Mouse (Mus musculus) MEL (cell line): ENCODE measurements around the gene Ankrd54. TPM values are rescaled to one million over a fixed set of nuclear protein-coding genes. Genes with fewer than 3 reads are reported as not detected.

ENCODE experiments used
- DNase-seq: peaks from one replicate; pipeline ENCODE4 v3.0.0; 2011; ENCODE audit warnings: low read depth, low spot score
- H3K27ac ChIP-seq: 2 replicates; pipeline ENCODE4 v1.5.1; 2012; ENCODE audit warnings: low read depth, mild to moderate bottlenecking, control low read depth, low read length, moderate library complexity; ENCODE audit not compliant: control insufficient read depth
- H3K27me3 ChIP-seq, 2 experiments: fragments of 150-350 bp in 1 of 2; sonication (generic) in 1 of 2; 2 replicates each; pipeline ENCODE4 v1.6.1; 2012; ENCODE audit warnings: low read length in 2 of 2, mild to moderate bottlenecking in 2 of 2, improper control_type of control experiment in 1 of 2, moderate library complexity in 1 of 2; ENCODE audit not compliant: insufficient read depth in 2 of 2, control insufficient read depth in 1 of 2
- H3K36me3 ChIP-seq, 2 experiments: 2 replicates each; pipeline ENCODE4 v1.6.1; 2012 to 2014; ENCODE audit warnings: low read length in 2 of 2, improper control_type of control experiment in 1 of 2, inconsistent platforms in 1 of 2, mild to moderate bottlenecking in 1 of 2; ENCODE audit not compliant: insufficient read depth in 2 of 2, control insufficient read depth in 1 of 2
- H3K4me1 ChIP-seq, 2 experiments: fragments of 150-350 bp in 1 of 2; sonication (generic) in 1 of 2; 2 replicates each; pipeline ENCODE4 v1.6.1; 2012; ENCODE audit warnings: low read length in 2 of 2, improper control_type of control experiment in 1 of 2, mild to moderate bottlenecking in 1 of 2; ENCODE audit not compliant: insufficient read depth in 2 of 2, control insufficient read depth in 1 of 2
- H3K4me3 ChIP-seq, 2 experiments: fragments of 150-350 bp in 1 of 2; sonication (generic) in 1 of 2; 2 replicates each; pipeline ENCODE4 v1.5.1; 2012; ENCODE audit warnings: low read depth in 2 of 2, low read length in 2 of 2, mild to moderate bottlenecking in 2 of 2, moderate library complexity in 2 of 2, control low read depth in 1 of 2, improper control_type of control experiment in 1 of 2; ENCODE audit not compliant: control insufficient read depth in 1 of 2, insufficient read depth in 1 of 2
- H3K79me2 ChIP-seq: 2 replicates; pipeline ENCODE4 v1.6.1; 2012; ENCODE audit warnings: mild to moderate bottlenecking, low read length, moderate library complexity; ENCODE audit not compliant: control insufficient read depth, poor library complexity, insufficient read depth
- H3K9ac ChIP-seq: 2 replicates; pipeline ENCODE4 v1.6.1; 2012; ENCODE audit warnings: low read depth, mild to moderate bottlenecking, control low read depth, low read length, moderate library complexity; ENCODE audit not compliant: control insufficient read depth, poor library complexity, severe bottlenecking
- H3K9me3 ChIP-seq: fragments of 150-350 bp; sonication (generic); replicated peaks from 2 replicates; pipeline ENCODE4 v1.6.1; 2012; ENCODE audit warnings: mild to moderate bottlenecking, low read length, improper control_type of control experiment, moderate library complexity; ENCODE audit not compliant: insufficient read depth
- CHD1 ChIP-seq: IDR thresholded peaks from 2 replicates; pipeline ENCODE4 v1.6.1; 2012; ENCODE audit warnings: low read depth, mild to moderate bottlenecking, inconsistent platforms, low read length, improper control_type of control experiment
- E2F4 ChIP-seq: IDR thresholded peaks from 2 replicates; pipeline ENCODE4 v1.6.1; 2011; ENCODE audit warnings: low read depth, low read length, improper control_type of control experiment, borderline replicate concordance
- ELF1 ChIP-seq: IDR thresholded peaks from 2 replicates; pipeline ENCODE4 v1.6.1; 2014; ENCODE audit warnings: low read depth, mild to moderate bottlenecking, inconsistent platforms, low read length, improper control_type of control experiment, moderate library complexity
- GABPA ChIP-seq: IDR thresholded peaks from 2 replicates; pipeline ENCODE4 v1.6.1; 2012; ENCODE audit warnings: low read depth, mild to moderate bottlenecking, inconsistent platforms, low read length, improper control_type of control experiment, moderate library complexity
- GATA1 ChIP-seq: IDR thresholded peaks from 2 replicates; pipeline ENCODE4 v1.6.1; 2011; ENCODE audit warnings: low read depth, low read length, improper control_type of control experiment
- HCFC1 ChIP-seq: IDR thresholded peaks from 2 replicates; pipeline ENCODE4 v1.6.1; 2012; ENCODE audit warnings: low read depth, mild to moderate bottlenecking, inconsistent platforms, low read length, improper control_type of control experiment, moderate library complexity
- JUND ChIP-seq: IDR thresholded peaks from 2 replicates; pipeline ENCODE4 v1.6.1; 2011; ENCODE audit warnings: low read depth, mild to moderate bottlenecking, improper control_type of control experiment, low read length
- KAT2A ChIP-seq: conservative IDR thresholded peaks from 2 replicates; pipeline ENCODE4 v1.6.1; 2012; ENCODE audit warnings: low read depth, low read length, improper control_type of control experiment, inconsistent platforms
- MAFK ChIP-seq: IDR thresholded peaks from 2 replicates; pipeline ENCODE4 v1.6.1; 2011; ENCODE audit warnings: low read depth, mild to moderate bottlenecking, low read length, improper control_type of control experiment, borderline replicate concordance
- MAX ChIP-seq: IDR thresholded peaks from 2 replicates; pipeline ENCODE4 v1.6.1; 2011; ENCODE audit warnings: low read length, improper control_type of control experiment
- MAZ ChIP-seq: IDR thresholded peaks from 2 replicates; pipeline ENCODE4 v1.6.1; 2012; ENCODE audit warnings: low read depth, mild to moderate bottlenecking, inconsistent platforms, low read length, improper control_type of control experiment
- MEF2A ChIP-seq: IDR thresholded peaks from 2 replicates; pipeline ENCODE4 v1.6.1; 2014; ENCODE audit warnings: low read depth, mild to moderate bottlenecking, inconsistent platforms, low read length, improper control_type of control experiment; ENCODE audit not compliant: poor library complexity, insufficient replicate concordance, severe bottlenecking; ENCODE audit errors: extremely low read depth
- RAD21 ChIP-seq: IDR thresholded peaks from 2 replicates; pipeline ENCODE4 v1.6.1; 2011; ENCODE audit warnings: mild to moderate bottlenecking, low read depth, low read length, improper control_type of control experiment
- SMC3 ChIP-seq: IDR thresholded peaks from 2 replicates; pipeline ENCODE4 v1.6.1; 2011; ENCODE audit warnings: low read depth, low read length, improper control_type of control experiment
- TAL1 ChIP-seq: IDR thresholded peaks from 2 replicates; pipeline ENCODE4 v1.6.1; 2012; ENCODE audit warnings: mild to moderate bottlenecking, inconsistent platforms, low read length, moderate library complexity, mixed read lengths
- TCF12 ChIP-seq: IDR thresholded peaks from 2 replicates; pipeline ENCODE4 v1.6.1; 2014; ENCODE audit warnings: low read depth, mild to moderate bottlenecking, inconsistent platforms, low read length, improper control_type of control experiment, moderate library complexity
- USF2 ChIP-seq, 2 experiments: IDR thresholded peaks; 2 replicates each; pipeline ENCODE4 v1.6.1; 2011 to 2012; ENCODE audit warnings: improper control_type of control experiment in 2 of 2, low read length in 2 of 2, borderline replicate concordance in 1 of 2, inconsistent platforms in 1 of 2, low read depth in 1 of 2, mild to moderate bottlenecking in 1 of 2; ENCODE audit not compliant: insufficient read depth in 1 of 2
- ZC3H11A ChIP-seq: IDR thresholded peaks from 2 replicates; pipeline ENCODE4 v1.6.1; 2012; ENCODE audit warnings: low read depth, mild to moderate bottlenecking, inconsistent platforms, low read length, improper control_type of control experiment
- ZMIZ1 ChIP-seq: IDR thresholded peaks from 2 replicates; pipeline ENCODE4 v1.6.1; 2012; ENCODE audit warnings: low read depth, mild to moderate bottlenecking, inconsistent platforms, low read length, improper control_type of control experiment, moderate library complexity
- ZNF384 ChIP-seq: IDR thresholded peaks from 2 replicates; pipeline ENCODE4 v1.6.1; 2012; ENCODE audit warnings: low read depth, mild to moderate bottlenecking, inconsistent platforms, low read length, improper control_type of control experiment
- polyA plus RNA-seq, 2 experiments: library from polyadenylated mRNA; stranded (reverse) in 1 of 2; unstranded in 1 of 2; fragments of >175 nt in 1 of 2; fragments of >200 nt in 1 of 2; gene quantifications; 2 replicates each; pipeline versions ENCODE4 v1.2.1 to v1.2.4; 2012; ENCODE audit warnings: low replicate concordance in 2 of 2, low read depth in 1 of 2; ENCODE audit not compliant: insufficient read length in 2 of 2, insufficient read depth in 1 of 2, missing spikeins in 1 of 2
- total RNA-seq: library from RNA; depleted of rRNA; stranded (reverse); fragments of 300-350 nt; gene quantifications from 2 replicates; pipeline ENCODE4 v1.2.3, GENCODE M21; 2012

Gene Ankrd54
- total and polyA plus RNA-seq, 3 experiments: 42.3 to 62.2 TPM; not detected in 1

DNA sequence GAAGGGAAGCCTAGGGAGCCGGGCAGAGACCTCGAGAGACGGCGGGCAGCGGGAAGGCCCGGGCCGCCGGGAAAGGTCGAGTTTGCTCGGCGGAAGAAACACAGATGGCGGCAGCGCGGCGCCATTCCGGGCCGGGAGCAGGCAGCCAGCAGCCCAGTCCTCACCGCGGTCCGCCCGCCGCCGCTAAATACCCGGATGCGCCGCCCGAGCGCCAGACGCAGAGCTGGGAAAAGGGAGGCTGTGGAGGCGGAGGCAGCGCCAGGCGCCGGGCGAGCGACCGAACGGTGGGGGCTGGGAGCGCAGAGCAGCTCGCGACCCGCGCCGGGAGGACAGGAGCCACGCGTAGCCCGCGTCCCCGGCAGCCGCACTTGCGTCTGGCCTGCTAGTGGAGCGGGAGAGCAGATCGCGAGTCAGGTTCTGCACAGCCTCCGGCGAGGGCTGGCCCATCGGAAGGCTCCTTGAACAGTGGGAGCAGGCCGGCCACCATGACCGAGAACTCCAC, 34.4 kb downstream of the Ankrd54 start, which contains the start of gene H1f0 (continued):
- TF ChIP-seq USF2 (IDR thresholded peaks at IDR 0.05; ENCODE audit: borderline replicate concordance in 1 of 2, insufficient read depth in 1 of 2, low read depth in 1 of 2, low read length in 2 of 2): no peak
- no peak for TF ChIP-seq RAD21
- no peak for TF ChIP-seq SMC3
- TF ChIP-seq ZMIZ1: peak; percentile 95
- TF ChIP-seq GATA1: no peak
- TF ChIP-seq ZNF384: no peak
- no peak for TF ChIP-seq TAL1
- TF ChIP-seq TCF12: peak; percentile 87
- TF ChIP-seq HCFC1: peak; percentile 71; the same call in 1 of the 2 replicates
- no peak; the same call in 1 of the 2 replicates for TF ChIP-seq KAT2A
- TF ChIP-seq CHD1: no peak; the same call in 1 of the 2 replicates
- peak; percentile 63 for TF ChIP-seq MAX

DNA sequence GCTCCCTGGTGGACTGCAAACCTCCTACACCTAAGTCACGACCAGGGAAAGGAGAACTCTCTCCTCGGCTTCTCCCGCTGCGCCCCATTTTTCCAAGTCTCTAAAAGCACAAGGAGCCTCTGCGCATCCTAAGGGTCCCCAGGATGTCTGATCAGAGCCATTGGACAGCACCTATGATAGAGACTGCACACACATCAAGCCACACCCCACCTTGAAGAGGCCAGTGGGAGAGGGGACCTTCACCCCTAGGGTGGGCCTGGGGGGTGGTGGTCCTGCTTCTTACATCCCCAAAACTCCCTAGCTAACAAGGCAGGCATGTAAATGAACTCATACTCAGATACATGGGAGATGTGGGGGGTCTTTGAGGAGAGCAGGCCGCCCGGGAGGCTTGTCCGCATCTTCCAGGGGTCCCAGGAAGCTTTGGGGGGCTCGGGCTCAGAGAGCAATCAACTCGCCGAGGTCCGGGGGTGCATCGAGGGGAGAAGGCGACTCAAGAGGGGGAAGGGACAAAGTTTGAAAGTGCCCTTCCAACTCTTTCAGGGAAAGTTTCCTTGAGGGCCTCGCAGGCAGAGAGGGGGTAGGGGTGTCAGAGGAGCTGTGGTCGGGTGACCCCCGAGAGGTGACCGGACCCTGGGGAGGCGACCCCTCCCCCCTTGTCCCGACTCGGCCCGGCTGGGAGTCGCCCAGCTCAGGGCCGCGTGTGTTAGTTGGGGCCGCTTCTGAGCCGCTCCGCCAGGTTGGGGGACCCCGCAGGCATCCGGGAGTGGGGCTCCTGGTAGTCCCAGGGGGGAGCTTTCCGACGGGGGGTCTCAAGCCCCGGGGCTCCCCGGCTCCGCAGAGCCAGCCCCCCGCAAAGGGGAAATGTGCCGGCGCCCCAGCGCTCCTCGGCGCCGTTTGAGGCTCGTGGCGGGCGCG, 35.1 kb downstream of the Ankrd54 start:
- peaks cover 0 to 6% of the 10 kb centered on the region in 2 experiments; a peak in 1 of 4 replicates for H3K36me3 ChIP-seq
- H3K4me3 ChIP-seq: peak overlapping the region; percentile 58 to 75
- peak overlapping the region; percentile 34 for H3K27ac ChIP-seq
- peak; percentile 50 for DNase-seq
- H3K27me3 ChIP-seq: no peaks in the 10 kb centered on the region; a peak in 1 of 4 replicates
- peaks cover 0 to 17% of the 10 kb centered on the region in 2 experiments; a peak in 2 of 4 replicates for H3K4me1 ChIP-seq
- peaks cover 7% of the 10 kb centered on the region; the same call in 1 of the 2 replicates for H3K79me2 ChIP-seq
- H3K9me3 ChIP-seq: no peaks in the 10 kb centered on the region
- H3K9ac ChIP-seq: peak overlapping the region; percentile 89
- TF ChIP-seq GABPA: no peak
- TF ChIP-seq ELF1: no peak
- TF ChIP-seq ZC3H11A: no peak
- no peak for TF ChIP-seq MEF2A
- no peak for TF ChIP-seq MAZ
- no peak for TF ChIP-seq JUND
- no peak for TF ChIP-seq RAD21
- TF ChIP-seq E2F4: no peak
- TF ChIP-seq TCF12: no peak
- TF ChIP-seq MAFK: no peak
- no peak for TF ChIP-seq ZNF384
